7 mouse cellular contexts compared by ENCODE assay signal in genomic region chr7:132754389-132754750, GRCm38 (mm10). TPM values are rescaled to one million over a fixed set of nuclear protein-coding genes. Genes with fewer than 3 reads are reported as not detected.
DNase-seq lines count a peak whose midpoint lies in the region; ATAC-seq lines count a peak whose summit lies in the region.

No protein-coding gene starts in this region.

- H3K4me2 ChIP-seq in liver, embryonic 16.5 days (ENCODE audit: low read depth, low read length), result no peak overlapping the region
- no peak overlapping the region for H3K4me2 ChIP-seq in embryonic facial prominence, embryonic 11.5 days (ENCODE audit: low read depth, low read length)
- H3K4me2 ChIP-seq in heart, embryonic 13.5 days, result no peak overlapping the region

- H3K36me3 ChIP-seq in liver, embryonic 16.5 days (ENCODE audit: control insufficient read depth, insufficient read depth), result peaks cover 59% of the 10 kb centered on the region
- H3K36me3 ChIP-seq in embryonic facial prominence, embryonic 11.5 days (replicated peaks; ENCODE audit: control insufficient read depth, insufficient read depth, low read depth, low read length), result peaks cover 4% of the 10 kb centered on the region
- H3K36me3 ChIP-seq in heart, embryonic 13.5 days, result peaks cover 34% of the 10 kb centered on the region
- peaks cover 60% of the 10 kb centered on the region for H3K36me3 ChIP-seq in limb, embryonic 10.5 days

- 78% methylated on average over 3 of the region's 3 CpGs for WGBS in liver, embryonic 16.5 days (ENCODE audit: insufficient replicate concordance)
- WGBS in embryonic facial prominence, embryonic 11.5 days, result 40% methylated on average over 3 of the region's 3 CpGs
- WGBS in heart, embryonic 13.5 days, result 24% methylated on average over 3 of the region's 3 CpGs
- 82% methylated on average over 3 of the region's 3 CpGs for WGBS in limb, embryonic 10.5 days

- H3K4me3 ChIP-seq in liver, embryonic 16.5 days (ENCODE audit: low read depth, low read length), result no peak overlapping the region
- H3K4me3 ChIP-seq in embryonic facial prominence, embryonic 11.5 days (ENCODE audit: low read depth, low read length), result no peak overlapping the region
- H3K4me3 ChIP-seq in heart, embryonic 13.5 days, result no peak overlapping the region
- no peak overlapping the region for H3K4me3 ChIP-seq in limb, embryonic 10.5 days

- peak overlapping the region; percentile 3; the same call in 1 of the 2 replicates for H3K9ac ChIP-seq in liver, embryonic 16.5 days (ENCODE audit: low read depth, low read length)
- H3K9ac ChIP-seq in embryonic facial prominence, embryonic 11.5 days (replicated peaks; ENCODE audit: low read length), result no peak overlapping the region
- peak overlapping the region; percentile 40 for H3K9ac ChIP-seq in heart, embryonic 13.5 days

- DNase-seq in liver, result no peak
- peak; percentile 21 for DNase-seq in embryonic facial prominence, embryonic 11.5 days (ENCODE audit: low spot score)
- DNase-seq in limb, embryonic 10.5 days (ENCODE audit: low spot score), result no peak
- DNase-seq in T-cell, adult 2 months (ENCODE audit: low spot score), result no peak
- no peak for DNase-seq in urinary bladder, postnatal 25 days (ENCODE audit: low spot score)

- H3K9me3 ChIP-seq in liver, embryonic 16.5 days (replicated peaks; ENCODE audit: control insufficient read depth, low read length), result no peaks in the 10 kb centered on the region
- H3K9me3 ChIP-seq in embryonic facial prominence, embryonic 11.5 days (replicated peaks; ENCODE audit: control insufficient read depth, low read length), result no peaks in the 10 kb centered on the region
- no peaks in the 10 kb centered on the region for H3K9me3 ChIP-seq in heart, embryonic 13.5 days
- no peaks in the 10 kb centered on the region for H3K9me3 ChIP-seq in limb, embryonic 10.5 days (replicated peaks)

- H3K4me1 ChIP-seq in liver, embryonic 16.5 days (ENCODE audit: control insufficient read depth, low read depth, low read length), result peaks cover 26% of the 10 kb centered on the region
- H3K4me1 ChIP-seq in embryonic facial prominence, embryonic 11.5 days (ENCODE audit: control insufficient read depth, insufficient read depth, low read length), result peaks cover 8% of the 10 kb centered on the region
- peaks cover 42% of the 10 kb centered on the region for H3K4me1 ChIP-seq in heart, embryonic 13.5 days
- peaks cover 20% of the 10 kb centered on the region for H3K4me1 ChIP-seq in limb, embryonic 10.5 days

- no peak for ATAC-seq in liver, embryonic 16.5 days (ENCODE audit: low read depth)
- no peak for ATAC-seq in embryonic facial prominence, embryonic 11.5 days (replicated peaks; ENCODE audit: insufficient number of reproducible peaks, low FRiP score, low TSS enrichment, low read depth)
- no peak; the same call in 1 of the 2 replicates for ATAC-seq in heart, embryonic 13.5 days (ENCODE audit: extremely low read depth, insufficient number of reproducible peaks, low FRiP score, low TSS enrichment)

- H3K27ac ChIP-seq in liver, embryonic 16.5 days (ENCODE audit: low read length), result no peak overlapping the region
- peak overlapping the region; percentile 67 for H3K27ac ChIP-seq in embryonic facial prominence, embryonic 11.5 days (replicated peaks; ENCODE audit: low read depth, low read length)
- peak overlapping the region; percentile 69 for H3K27ac ChIP-seq in heart, embryonic 13.5 days (replicated peaks)
- peak overlapping the region; percentile 72 for H3K27ac ChIP-seq in limb, embryonic 10.5 days

- H3K27me3 ChIP-seq in liver, embryonic 16.5 days (ENCODE audit: control insufficient read depth, insufficient read depth, low read depth, low read length), result no peaks in the 10 kb centered on the region
- H3K27me3 ChIP-seq in embryonic facial prominence, embryonic 11.5 days (ENCODE audit: control insufficient read depth, insufficient read depth, low read length), result no peaks in the 10 kb centered on the region
- no peaks in the 10 kb centered on the region for H3K27me3 ChIP-seq in heart, embryonic 13.5 days (replicated peaks)
- H3K27me3 ChIP-seq in limb, embryonic 10.5 days (ENCODE audit: low read depth, poor library complexity, severe bottlenecking), result no peaks in the 10 kb centered on the region

RNA-seq across cellular contexts. Expression of gene Fam53b, which starts 59.3 kb away (rescaled TPM):
- polyA plus RNA-seq in liver, embryonic 16.5 days (2015; fragmentation: Nextera tagmentation; extraction: Ambion mirVana), result 25.1 and 29.4 TPM in 2 replicates
- polyA plus RNA-seq in embryonic facial prominence, embryonic 11.5 days (2014; fragmentation: Nextera tagmentation; extraction: Ambion mirVana), result 11.8 and 16.0 TPM in 2 replicates
- 12.5 and 15.7 TPM in 2 replicates for polyA plus RNA-seq in heart, embryonic 13.5 days (2015; fragmentation: Nextera tagmentation; extraction: Ambion mirVana)
- 32.7 and 39.1 TPM in 2 replicates for polyA plus RNA-seq in limb, embryonic 10.5 days (2016; fragmentation: Nextera tagmentation; extraction: Ambion mirVana)
